Mouse (Mus musculus): ENCODE results near the gene Lhx4. TPM values are rescaled to one million over a fixed set of nuclear protein-coding genes. Genes with fewer than 3 reads are reported as not detected.

The Lhx4 gene
- polyA plus RNA-seq, 1 experiment from 2014 or later, result 1.8 TPM

DNA sequence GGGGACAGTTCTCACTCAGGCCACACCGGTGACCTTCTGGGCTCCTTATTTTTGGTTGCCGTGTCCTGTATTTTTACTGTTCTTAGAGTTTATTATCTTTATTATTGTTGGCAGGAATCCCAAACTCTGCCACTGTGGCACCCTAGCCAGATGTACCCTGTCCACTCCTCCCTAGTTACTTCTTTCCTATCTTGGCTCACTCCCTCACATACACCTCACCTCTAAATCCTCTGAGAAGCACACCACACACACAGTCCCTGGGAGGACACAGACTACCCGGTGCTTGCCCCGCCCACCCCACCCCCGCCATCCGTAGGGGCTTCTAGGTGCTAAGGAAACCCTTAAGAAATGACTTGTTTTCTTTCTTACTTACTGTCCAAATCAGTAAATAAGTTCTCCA, 75.9 kb downstream of the Lhx4 start:
- 89% methylated on average over 6 of the region's 6 CpGs for whole genome bisulfite sequencing
- Histone ChIP-seq H3K27ac (replicated peaks; ENCODE audit: low read depth, low read length) (no peak overlapping the region), H3K36me3 (ENCODE audit: control insufficient read depth, insufficient read depth, low read length) (no peaks in the 10 kb centered on the region), H3K4me1 (ENCODE audit: control insufficient read depth, insufficient read depth, low read length) (no peaks in the 10 kb centered on the region; the same call in 1 of the 2 replicates), H3K4me3 (replicated peaks; ENCODE audit: low read depth, low read length) (no peak overlapping the region), H3K4me2 (ENCODE audit: low read length) (no peak overlapping the region), H3K27me3 (ENCODE audit: control insufficient read depth, insufficient read depth, low read length) (no peaks in the 10 kb centered on the region), H3K9ac (replicated peaks; ENCODE audit: low read length) (no peak overlapping the region), H3K9me3 (ENCODE audit: control insufficient read depth, low read length) (no peaks in the 10 kb centered on the region)
- DNase-seq, result no peak
- no peak for ATAC-seq (ENCODE audit: low FRiP score, low TSS enrichment)

DNA sequence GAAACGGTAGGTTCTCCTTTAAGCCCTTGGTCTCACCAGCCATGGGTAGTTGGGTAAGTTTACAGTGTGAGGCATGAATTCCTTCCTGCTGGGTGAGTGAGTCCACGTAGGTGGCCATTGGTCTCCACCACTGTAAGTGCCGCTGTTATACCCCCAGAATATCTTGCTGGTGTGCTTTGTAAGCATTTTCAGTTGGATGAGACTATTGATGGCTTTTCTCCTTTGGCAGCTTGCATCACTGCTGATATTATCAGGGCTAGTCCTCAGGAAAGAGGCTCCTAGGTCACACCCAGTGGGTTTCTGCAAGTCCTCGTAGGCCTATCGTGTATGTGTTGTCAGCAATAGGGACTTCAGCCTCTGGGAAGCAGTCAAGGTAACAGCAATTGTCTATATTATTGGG, 87.5 kb downstream of the Lhx4 start:
- H3K9ac ChIP-seq (replicated peaks; ENCODE audit: low read length), result no peak overlapping the region
- no peaks in the 10 kb centered on the region for H3K27me3 ChIP-seq (ENCODE audit: control insufficient read depth, insufficient read depth, low read length)
- no peaks in the 10 kb centered on the region for H3K4me1 ChIP-seq (ENCODE audit: control insufficient read depth, insufficient read depth, low read length)
- no peak overlapping the region for H3K4me2 ChIP-seq (ENCODE audit: low read length)
- no peak overlapping the region for H3K4me3 ChIP-seq (replicated peaks; ENCODE audit: low read depth, low read length)
- H3K27ac ChIP-seq (replicated peaks; ENCODE audit: low read depth, low read length), result no peak overlapping the region
- no peaks in the 10 kb centered on the region for H3K36me3 ChIP-seq (ENCODE audit: control insufficient read depth, insufficient read depth, low read length)
- ATAC-seq (ENCODE audit: low FRiP score, low TSS enrichment), result no peak
- peaks cover 1% of the 10 kb centered on the region; the same call in 1 of the 2 replicates for H3K9me3 ChIP-seq (ENCODE audit: control insufficient read depth, low read length)
- WGBS, result 92% methylated on average over 5 of the region's 5 CpGs
- no peak for DNase-seq

DNA sequence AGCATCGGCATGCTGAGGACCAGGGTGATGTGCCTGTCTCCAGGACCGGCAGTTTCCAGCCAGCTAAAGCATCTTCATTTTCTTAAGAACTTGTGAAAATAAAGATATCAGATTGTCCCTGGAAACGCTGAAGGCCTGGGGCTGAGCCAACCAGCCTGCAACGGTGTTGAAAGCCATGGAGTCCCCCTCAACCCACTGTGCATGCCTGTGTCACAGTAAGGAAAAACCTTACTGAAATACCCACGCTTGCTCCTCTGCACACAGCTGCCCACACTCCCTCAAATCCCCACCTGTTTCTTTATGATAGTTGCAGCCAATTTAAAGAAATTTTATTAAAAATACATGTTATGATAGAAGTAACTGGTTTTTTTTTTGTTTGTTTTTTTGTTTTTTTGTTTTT, 95.2 kb downstream of the Lhx4 start:
- no peak overlapping the region for H3K9ac ChIP-seq (replicated peaks; ENCODE audit: low read length)
- H3K27me3 ChIP-seq (ENCODE audit: control insufficient read depth, insufficient read depth, low read length), result no peaks in the 10 kb centered on the region
- ATAC-seq (ENCODE audit: low FRiP score, low TSS enrichment), result no peak
- H3K4me2 ChIP-seq (ENCODE audit: low read length), result no peak overlapping the region
- H3K4me1 ChIP-seq (ENCODE audit: control insufficient read depth, insufficient read depth, low read length), result peaks cover 7% of the 10 kb centered on the region; the same call in 1 of the 2 replicates
- no peak for DNase-seq
- no peaks in the 10 kb centered on the region for H3K36me3 ChIP-seq (ENCODE audit: control insufficient read depth, insufficient read depth, low read length)
- no peak overlapping the region for H3K27ac ChIP-seq (replicated peaks; ENCODE audit: low read depth, low read length)
- no peaks in the 10 kb centered on the region for H3K9me3 ChIP-seq (ENCODE audit: control insufficient read depth, low read length)
- no peak overlapping the region for H3K4me3 ChIP-seq (replicated peaks; ENCODE audit: low read depth, low read length)
- 30% methylated on average over 5 of the region's 5 CpGs for WGBS

DNA sequence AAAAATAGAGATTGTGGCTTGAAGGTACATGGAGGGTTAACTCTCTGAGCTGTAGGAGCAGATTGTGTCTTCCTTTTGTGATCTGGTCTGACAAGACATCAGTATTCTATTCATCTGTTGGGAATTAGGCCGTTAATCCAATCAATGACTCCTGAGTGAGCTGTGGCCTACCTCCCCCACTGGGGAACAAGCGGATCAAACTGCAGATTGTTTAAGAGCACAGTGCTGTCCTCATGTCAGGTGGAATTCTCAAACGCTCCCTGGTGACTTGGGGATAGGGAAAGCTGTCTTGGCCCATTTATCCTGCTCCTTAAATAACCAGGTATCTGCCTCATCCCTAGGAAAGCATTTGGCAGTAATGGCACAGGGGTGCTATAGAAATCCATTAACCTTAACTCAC, 96.5 kb downstream of the Lhx4 start:
- Histone ChIP-seq H3K4me3 (replicated peaks; ENCODE audit: low read depth, low read length) (no peak overlapping the region), H3K9ac (replicated peaks; ENCODE audit: low read length) (no peak overlapping the region), H3K27me3 (ENCODE audit: control insufficient read depth, insufficient read depth, low read length) (no peaks in the 10 kb centered on the region), H3K4me2 (ENCODE audit: low read length) (no peak overlapping the region), H3K27ac (replicated peaks; ENCODE audit: low read depth, low read length) (no peak overlapping the region), H3K36me3 (ENCODE audit: control insufficient read depth, insufficient read depth, low read length) (no peaks in the 10 kb centered on the region), H3K9me3 (ENCODE audit: control insufficient read depth, low read length) (no peaks in the 10 kb centered on the region), H3K4me1 (ENCODE audit: control insufficient read depth, insufficient read depth, low read length) (peaks cover 7% of the 10 kb centered on the region; the same call in 1 of the 2 replicates)
- WGBS, result 8% methylated on average over 3 of the region's 3 CpGs
- ATAC-seq (ENCODE audit: low FRiP score, low TSS enrichment) (no peak), DNase-seq (peak; percentile 53)

DNA sequence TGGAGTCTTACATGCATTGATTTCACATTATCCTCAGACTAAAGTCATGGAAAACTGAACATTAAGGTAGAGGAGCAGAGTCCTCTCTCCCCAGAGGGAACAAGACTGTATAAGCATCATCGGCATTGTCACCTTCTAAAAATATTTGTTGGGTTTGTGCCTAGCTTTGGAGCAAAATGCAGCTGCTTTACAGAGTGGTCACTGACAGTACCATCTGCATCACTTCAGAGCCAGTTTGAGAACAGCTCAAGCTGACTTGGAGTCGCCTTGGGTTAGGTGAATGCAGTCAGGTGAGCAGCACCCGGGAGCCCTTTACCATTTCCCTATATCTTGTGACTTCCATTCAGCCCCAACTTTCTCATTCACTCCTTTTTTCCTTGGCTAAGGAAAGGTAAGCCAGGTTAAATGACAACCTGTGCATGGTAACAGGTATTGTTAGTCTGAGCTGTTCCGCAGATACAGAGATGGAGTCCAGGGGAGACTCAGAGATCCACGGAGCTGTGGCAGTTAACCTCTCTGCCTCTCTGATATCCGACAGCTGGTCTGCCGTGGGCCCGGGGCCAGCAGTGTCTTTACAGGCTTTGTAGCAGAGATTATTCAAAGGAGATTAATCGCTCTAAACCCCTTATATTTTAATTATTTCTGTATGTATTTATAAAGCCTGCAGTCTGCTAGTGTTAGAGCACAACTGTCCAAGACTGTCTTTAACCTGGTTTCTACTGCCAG, 101.2 kb downstream of the Lhx4 start:
- H3K36me3 ChIP-seq (ENCODE audit: control insufficient read depth, insufficient read depth, low read length), result no peaks in the 10 kb centered on the region
- no peak for ATAC-seq (ENCODE audit: low FRiP score, low TSS enrichment)
- peaks cover 17% of the 10 kb centered on the region for H3K4me1 ChIP-seq (ENCODE audit: control insufficient read depth, insufficient read depth, low read length)
- 52% methylated on average over 9 of the region's 9 CpGs for WGBS
- no peaks in the 10 kb centered on the region for H3K9me3 ChIP-seq (ENCODE audit: control insufficient read depth, low read length)
- H3K27ac ChIP-seq (replicated peaks; ENCODE audit: low read depth, low read length), result no peak overlapping the region
- H3K4me3 ChIP-seq (replicated peaks; ENCODE audit: low read depth, low read length), result no peak overlapping the region
- DNase-seq, result peak; percentile 54
- H3K4me2 ChIP-seq (ENCODE audit: low read length), result no peak overlapping the region
- no peaks in the 10 kb centered on the region for H3K27me3 ChIP-seq (ENCODE audit: control insufficient read depth, insufficient read depth, low read length)
- H3K9ac ChIP-seq (replicated peaks; ENCODE audit: low read length), result no peak overlapping the region

Other genes starting within 250 kb of the Lhx4 start
- 91.8 and 98.1 TPM in 2 replicates for gene Acbd6, start 193.6 kb downstream of the Lhx4 start, polyA plus RNA-seq (2014; fragmentation: Nextera tagmentation; extraction: Ambion mirVana)
- 7.6 and 11.5 TPM in 2 replicates for gene Qsox1, start 61.2 kb upstream of the Lhx4 start, polyA plus RNA-seq (2014; fragmentation: Nextera tagmentation; extraction: Ambion mirVana)
- gene Cep350, start 221.6 kb upstream of the Lhx4 start, polyA plus RNA-seq (2014; fragmentation: Nextera tagmentation; extraction: Ambion mirVana), result 14.6 and 16.0 TPM in 2 replicates